Comparison of ENCODE assay signal across 21 mouse cellular contexts in the genomic region with DNA sequence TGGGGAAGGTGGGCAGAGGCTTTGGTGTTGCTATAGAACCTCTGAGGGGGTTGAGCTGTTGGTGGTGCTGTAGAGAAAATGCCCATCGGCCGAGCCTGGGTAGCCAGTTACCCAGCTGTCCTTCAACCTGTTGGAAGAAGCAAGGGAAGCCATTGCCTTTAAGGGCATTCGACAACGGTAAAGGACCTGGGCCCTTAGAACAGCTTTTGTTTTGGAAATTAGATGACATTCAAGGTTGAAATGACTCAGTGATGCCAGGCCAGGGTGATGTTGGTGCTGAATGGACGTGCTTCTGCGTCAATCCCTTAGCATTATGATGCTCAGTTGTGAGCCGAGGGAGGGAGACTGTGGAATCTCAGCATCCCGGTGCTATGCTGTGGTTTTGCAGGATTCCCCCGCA.
A peak's percentile ranks its signal among the peaks of the same experiment; 100 is the strongest.
DNase-seq lines count a peak whose midpoint lies in the region; ATAC-seq and TF ChIP-seq lines count a peak whose summit lies in the region.
"Had no signal": no experiment of that assay in that cellular context is flagged by ENCODE, and none has a peak within 500 bp of the region (broad histone marks: within the 10 kb centered on the region; RNA-seq: fewer than 3 reads in every experiment).

No protein-coding gene starts in this region.

- H3K4me3 ChIP-seq in liver, postnatal 0 days (ENCODE audit: low read depth, low read length): no peak overlapping the region
- H3K4me3 ChIP-seq in liver, embryonic 11.5 days (ENCODE audit: low read depth, low read length): no peak overlapping the region
- H3K4me3 ChIP-seq in brown adipose tissue, adult 24 weeks (ENCODE audit: insufficient read depth, low read depth, low read length): no peak overlapping the region
- H3K4me3 ChIP-seq in hindbrain, postnatal 0 days (ENCODE audit: low read length): no peak overlapping the region
- H3K4me3 ChIP-seq: embryonic facial prominence, embryonic 15.5 days; erythroblast, embryonic 14.5 days; forebrain, embryonic 10.5 days; heart, embryonic 13.5 days; hindbrain, embryonic 15.5 days; intestine, embryonic 15.5 days had no signal

- peaks cover 10% of the 10 kb centered on the region for H3K4me1 ChIP-seq in liver, postnatal 0 days (ENCODE audit: insufficient read depth)
- H3K4me1 ChIP-seq in liver, embryonic 11.5 days (replicated peaks; ENCODE audit: control insufficient read depth, insufficient read depth, low read length): 0 out of 2 replicates have a peak, but pooled peaks cover 4% of the 10 kb centered on the region
- no peaks in the 10 kb centered on the region for H3K4me1 ChIP-seq in brown adipose tissue, adult 24 weeks (ENCODE audit: control insufficient read depth, insufficient read depth, insufficient read length, low read length)
- H3K4me1 ChIP-seq in hindbrain, postnatal 0 days (ENCODE audit: insufficient read depth, low read length): no peaks in the 10 kb centered on the region
- H3K4me1 ChIP-seq: forebrain, embryonic 10.5 days; intestine, embryonic 15.5 days had no signal

- no peaks in the 10 kb centered on the region for H3K9me3 ChIP-seq in liver, postnatal 0 days (ENCODE audit: low read length)
- H3K9me3 ChIP-seq in liver, embryonic 11.5 days (ENCODE audit: control insufficient read depth, low read length): no peaks in the 10 kb centered on the region
- no peaks in the 10 kb centered on the region for H3K9me3 ChIP-seq in hindbrain, postnatal 0 days (ENCODE audit: low read length)
- H3K9me3 ChIP-seq: embryonic facial prominence, embryonic 15.5 days; forebrain, embryonic 10.5 days; G1E; heart, embryonic 13.5 days; hindbrain, embryonic 15.5 days; intestine, embryonic 15.5 days had no signal

- DNase-seq in liver, postnatal 0 days: no peak
- no peak for DNase-seq in liver, embryonic 11.5 days (ENCODE audit: low spot score)
- peak; percentile 26 for DNase-seq in ES-CJ7 (ENCODE audit: low read depth, low spot score)
- DNase-seq in right cerebral cortex, postnatal 14 days: no peak
- DNase-seq in hindbrain, postnatal 0 days (ENCODE audit: low spot score): no peak
- no peak for DNase-seq in thymus, adult 18-20 months
- DNase-seq: adrenal gland, postnatal 10 days; cerebellum, adult 2 months; cerebellum, postnatal 10 days; forebrain, postnatal 0 days; gastrocnemius, postnatal 14 days; heart, postnatal 36 days; kidney, adult 18-20 months had no signal

- no peaks in the 10 kb centered on the region for H3K27me3 ChIP-seq in liver, postnatal 0 days (ENCODE audit: insufficient read depth, low read length)
- no peaks in the 10 kb centered on the region for H3K27me3 ChIP-seq in liver, embryonic 11.5 days (replicated peaks; ENCODE audit: control insufficient read depth, insufficient read depth, low read length)
- no peaks in the 10 kb centered on the region for H3K27me3 ChIP-seq in hindbrain, postnatal 0 days (ENCODE audit: insufficient read depth, low read length)
- H3K27me3 ChIP-seq: embryonic facial prominence, embryonic 15.5 days; heart, embryonic 13.5 days; hindbrain, embryonic 15.5 days; intestine, embryonic 15.5 days had no signal

- 84% methylated on average over 9 of the region's 9 CpGs for WGBS in liver, postnatal 0 days (ENCODE audit: insufficient replicate concordance)
- 91% methylated on average over 9 of the region's 9 CpGs for WGBS in liver, embryonic 11.5 days
- WGBS in hindbrain, postnatal 0 days: 93% methylated on average over 9 of the region's 9 CpGs

- H3K4me2 ChIP-seq in liver, postnatal 0 days (ENCODE audit: low read depth, low read length): no peak overlapping the region
- H3K4me2 ChIP-seq in liver, embryonic 11.5 days: no peak overlapping the region
- no peak overlapping the region for H3K4me2 ChIP-seq in hindbrain, postnatal 0 days (ENCODE audit: low read depth, low read length)
- H3K4me2 ChIP-seq: embryonic facial prominence, embryonic 15.5 days; heart, embryonic 13.5 days; hindbrain, embryonic 15.5 days; intestine, embryonic 15.5 days had no signal

- H3K27ac ChIP-seq in liver, postnatal 0 days (ENCODE audit: low read depth): peak overlapping the region; percentile 16; the same call in 1 of the 2 replicates
- H3K27ac ChIP-seq in liver, embryonic 11.5 days (ENCODE audit: low read depth, low read length): no peak overlapping the region
- peak overlapping the region; percentile 51; the same call in 1 of the 2 replicates for H3K27ac ChIP-seq in brown adipose tissue, adult 24 weeks (replicated peaks; ENCODE audit: low read depth, low read length)
- no peak overlapping the region for H3K27ac ChIP-seq in hindbrain, postnatal 0 days
- H3K27ac ChIP-seq: embryonic facial prominence, embryonic 15.5 days; forebrain, embryonic 10.5 days; heart, embryonic 13.5 days; hindbrain, embryonic 15.5 days; intestine, embryonic 15.5 days had no signal

- no peaks in the 10 kb centered on the region for H3K36me3 ChIP-seq in liver, postnatal 0 days (replicated peaks; ENCODE audit: insufficient read depth, low read length)
- H3K36me3 ChIP-seq in liver, embryonic 11.5 days (ENCODE audit: control insufficient read depth, insufficient read depth, low read length): no peaks in the 10 kb centered on the region
- H3K36me3 ChIP-seq in hindbrain, postnatal 0 days (ENCODE audit: insufficient read depth, low read length): no peaks in the 10 kb centered on the region
- H3K36me3 ChIP-seq: embryonic facial prominence, embryonic 15.5 days; G1E; hindbrain, embryonic 15.5 days; intestine, embryonic 15.5 days had no signal

- TF ChIP-seq EP300 in liver, postnatal 0 days (IDR thresholded peaks at IDR 0.05; ENCODE audit: low read depth): no peak

- TF ChIP-seq CTCF in liver, postnatal 0 days (IDR thresholded peaks at IDR 0.05; ENCODE audit: low read depth): no peak
- TF ChIP-seq CTCF in hindbrain, postnatal 0 days (IDR thresholded peaks at IDR 0.05; ENCODE audit: low read depth): no peak

- no peak overlapping the region for H3K9ac ChIP-seq in liver, postnatal 0 days (replicated peaks)
- no peak overlapping the region for H3K9ac ChIP-seq in liver, embryonic 11.5 days (ENCODE audit: low read depth, low read length)
- no peak overlapping the region for H3K9ac ChIP-seq in hindbrain, postnatal 0 days (replicated peaks; ENCODE audit: low read length)
- H3K9ac ChIP-seq: embryonic facial prominence, embryonic 15.5 days; forebrain, postnatal 0 days; heart, embryonic 13.5 days; hindbrain, embryonic 15.5 days; intestine, embryonic 15.5 days had no signal

- ATAC-seq in liver, postnatal 0 days: no peak
- ATAC-seq in liver, embryonic 11.5 days (replicated peaks; ENCODE audit: low FRiP score): no peak
- ATAC-seq in hindbrain, postnatal 0 days: no peak
- ATAC-seq: forebrain, postnatal 0 days; intestine, embryonic 15.5 days had no signal

Comparison
In these comparisons a context has a peak if more than half of its experiments do, and no peak if none do; other contexts are left out.
1. H3K27ac ChIP-seq: peak in liver, postnatal 0 days (single experiment) and brown adipose tissue, adult 24 weeks (single experiment); none in liver, embryonic 11.5 days (single experiment) and hindbrain, postnatal 0 days (single experiment).